Mouse (Mus musculus) regulatory T cell (primary cell): ENCODE measurements around the gene Lpin2.

Experiments
- in situ Hi-C: fragments of 300-600 bp; cut with MboI, MseI; formaldehyde crosslinking; loops from one replicate; pipeline ENCODE4 v1.15.1; 2025; ENCODE audit warnings: high pct_unique_total_duplicates

The Lpin2 gene

GRCm38 (mm10) chr17:71202136-71202535, 19.8 kb downstream of the Lpin2 start:
- in situ Hi-C loops, result no loop called here

- in situ Hi-C loops, result no loop called here
Measured at GRCm38 (mm10) chr17:71203998-71204808, 21.8 kb downstream of the Lpin2 start.

GRCm38 (mm10) chr17:71204809-71205091, 22.4 kb downstream of the Lpin2 start:
- in situ Hi-C loops, result no loop called here

GRCm38 (mm10) chr17:71206136-71206893, 24.0 kb downstream of the Lpin2 start:
- in situ Hi-C loops, result no loop called here

GRCm38 (mm10) chr17:71207268-71207667, 24.9 kb downstream of the Lpin2 start:
- in situ Hi-C loops, result no loop called here

GRCm38 (mm10) chr17:71208376-71208775, 26.0 kb downstream of the Lpin2 start:
- in situ Hi-C loops, result no loop called here

- in situ Hi-C loops, result no loop called here
Measured at GRCm38 (mm10) chr17:71208921-71209320, 26.6 kb downstream of the Lpin2 start.

- in situ Hi-C loops, result no loop called here
Measured at GRCm38 (mm10) chr17:71209936-71210335, 27.6 kb downstream of the Lpin2 start.

- in situ Hi-C loops, result no loop called here
Measured at GRCm38 (mm10) chr17:71211962-71212646, 29.7 kb downstream of the Lpin2 start.

- in situ Hi-C loops, result no loop called here
Measured at GRCm38 (mm10) chr17:71213666-71214065, 31.3 kb downstream of the Lpin2 start.

GRCm38 (mm10) chr17:71214514-71215240, 32.3 kb downstream of the Lpin2 start:
- in situ Hi-C loops, result no loop called here

GRCm38 (mm10) chr17:71215241-71215839, 33.0 kb downstream of the Lpin2 start:
- in situ Hi-C loops, result no loop called here

GRCm38 (mm10) chr17:71216263-71216662, 33.9 kb downstream of the Lpin2 start:
- in situ Hi-C loops, result no loop called here

GRCm38 (mm10) chr17:71217111-71217685, 34.8 kb downstream of the Lpin2 start:
- in situ Hi-C loops, result no loop called here

- in situ Hi-C loops, result loop anchor here (10.0 kb wide), 1 partner anchor 157 kb away; no protein-coding TSS in a partner anchor
Measured at GRCm38 (mm10) chr17:71221383-71221782, 39.0 kb downstream of the Lpin2 start.

- in situ Hi-C loops, result loop anchor here (10.0 kb wide), 1 partner anchor 159 kb away; no protein-coding TSS in a partner anchor
Measured at GRCm38 (mm10) chr17:71223676-71224075, 41.3 kb downstream of the Lpin2 start.

- in situ Hi-C loops, result loop anchor here (10.0 kb wide), 1 partner anchor 160 kb away; no protein-coding TSS in a partner anchor
Measured at GRCm38 (mm10) chr17:71224521-71224920, 42.2 kb downstream of the Lpin2 start.

GRCm38 (mm10) chr17:71225091-71225490, 42.7 kb downstream of the Lpin2 start:
- in situ Hi-C loops, result loop anchor here (10.0 kb wide), 1 partner anchor 160 kb away; no protein-coding TSS in a partner anchor

- in situ Hi-C loops, result loop anchor here (10.0 kb wide), 1 partner anchor 163 kb away; no protein-coding TSS in a partner anchor
Measured at GRCm38 (mm10) chr17:71227128-71227895, 45.0 kb downstream of the Lpin2 start.

- in situ Hi-C loops, result loop anchor here (10.0 kb wide), 1 partner anchor 164 kb away; no protein-coding TSS in a partner anchor
Measured at GRCm38 (mm10) chr17:71228651-71229050, 46.3 kb downstream of the Lpin2 start.
